Mouse (Mus musculus) liver, postnatal 0 days (tissue): ENCODE data around the gene Gnat3.

Experiments
- CTCF ChIP-seq: sonication (generic); IDR thresholded peaks from 2 replicates; pipeline ENCODE4 v1.5.1; 2016; ENCODE audit warnings: antibody characterized with exemption, low read depth
- EP300 ChIP-seq: IDR thresholded peaks from 2 replicates; pipeline ENCODE4 v1.6.1; 2016; ENCODE audit warnings: antibody characterized with exemption, low read depth, mild to moderate bottlenecking

DNA sequence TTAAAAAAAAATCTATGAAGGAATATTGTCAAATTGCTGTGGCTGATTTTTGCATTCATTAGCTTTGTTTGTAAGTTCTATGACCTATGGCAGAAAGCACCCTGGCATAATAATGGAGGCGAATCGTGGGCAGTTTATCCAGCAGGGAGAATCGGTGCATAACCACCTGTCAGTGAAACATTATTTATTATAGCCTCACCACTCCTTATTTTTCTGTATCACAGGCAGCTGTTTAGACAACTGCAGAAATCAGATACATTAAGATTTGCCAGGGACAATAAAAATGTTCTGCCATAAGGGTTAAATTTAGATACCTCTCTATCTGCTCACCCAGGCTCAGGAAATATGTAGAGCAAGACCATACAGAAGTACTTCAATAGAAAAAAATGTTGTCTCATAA, 22.2 kb downstream of the Gnat3 start:
- no peak for TF ChIP-seq CTCF
- no peak for TF ChIP-seq EP300
